Mouse (Mus musculus): ENCODE measurements around the gene Lcat. TPM values are rescaled to one million over a fixed set of nuclear protein-coding genes. Genes with fewer than 3 reads are reported as not detected.

The Lcat gene
- total RNA-seq, 2 experiments from 2014 or later, result 30.1 to 30.7 TPM

DNA sequence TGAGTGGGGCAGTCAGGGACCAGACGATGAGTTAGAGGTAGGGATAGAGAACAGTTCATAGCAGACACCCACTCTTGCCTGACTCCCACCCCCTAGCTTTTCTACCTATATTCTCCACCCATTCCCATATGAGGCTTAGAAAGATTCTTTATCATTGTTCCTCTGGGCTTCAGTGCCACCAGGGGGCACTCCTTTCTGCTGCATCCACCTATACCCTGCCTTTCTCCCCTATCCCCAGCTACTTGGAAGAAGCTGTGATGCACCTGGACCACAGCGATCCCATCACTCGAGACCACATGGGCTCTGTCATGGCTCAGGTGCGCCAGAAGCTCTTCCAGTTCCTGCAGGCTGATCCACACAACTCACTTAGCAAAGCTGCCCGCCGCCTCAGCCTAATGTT lies 50.8 kb downstream of the Lcat start:
- peak in 1 of 2 experiments; percentile 42 for DNase-seq (ENCODE audit: low spot score in 2 of 2)

DNA sequence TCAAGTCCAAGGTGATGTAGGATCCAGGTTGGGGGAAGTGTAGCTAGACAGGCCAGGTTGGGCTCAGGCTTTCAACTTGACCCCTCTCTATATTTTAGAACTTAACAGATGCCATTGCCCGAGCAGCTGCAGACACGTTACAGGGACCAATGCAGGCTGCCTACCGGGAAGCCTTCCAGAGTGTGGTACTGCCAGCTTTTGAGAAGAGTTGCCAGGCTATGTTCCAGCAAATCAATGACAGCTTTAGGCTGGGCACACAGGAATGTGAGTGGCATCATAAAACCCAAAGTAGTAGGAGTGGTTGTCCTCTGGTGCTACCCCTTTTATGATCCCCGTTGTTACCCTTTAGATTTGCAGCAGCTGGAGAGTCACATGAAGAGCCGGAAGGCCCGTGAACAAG lies 52.3 kb downstream of the Lcat start:
- peak; percentile 80 for DNase-seq (ENCODE audit: low spot score in 2 of 2)

DNA sequence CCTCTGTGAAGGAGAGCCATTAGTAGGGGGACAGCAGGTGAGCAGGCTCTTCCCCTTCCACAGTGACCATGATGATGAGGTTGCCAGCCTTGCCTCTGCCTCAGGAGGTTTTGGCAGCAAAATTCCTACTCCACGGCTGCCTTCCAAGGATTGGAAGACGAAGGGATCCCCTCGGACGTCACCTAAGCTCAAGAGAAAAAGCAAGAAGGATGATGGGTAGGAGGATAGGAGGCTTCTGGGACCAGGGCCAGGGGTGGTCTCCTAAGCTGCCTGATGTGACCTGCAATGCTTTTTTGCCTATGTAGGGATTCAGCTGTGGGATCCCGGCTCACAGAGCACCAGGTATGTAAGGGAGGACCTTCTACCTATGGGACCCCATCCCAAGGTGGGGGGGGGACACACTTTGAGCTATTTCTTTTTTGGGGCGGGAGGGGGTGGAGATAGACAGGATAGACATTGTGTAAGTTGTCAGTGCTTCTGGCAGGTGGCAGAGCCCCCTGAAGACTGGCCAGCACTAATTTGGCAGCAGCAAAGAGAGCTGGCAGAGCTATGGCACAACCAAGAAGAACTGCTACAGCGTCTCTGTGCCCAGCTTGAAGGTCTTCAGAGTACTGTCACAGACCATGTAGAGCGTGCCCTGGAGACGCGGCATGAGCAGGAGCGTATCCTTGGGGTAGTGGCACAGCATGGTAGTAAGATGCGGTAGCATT lies 53.3 kb downstream of the Lcat start:
- peak; percentile 40 to 52 for DNase-seq (ENCODE audit: low spot score in 2 of 2)

Small RNA genes lying within 50 kb of the gene (microRNA-seq; reads per million reads assigned to microRNA genes)
- gene Mir7074, result 0 reads per million in 2 experiments

Other genes starting within 250 kb of the Lcat start
- 10 to 100 TPM; 45.4 to 49.4 TPM for gene Acd, start 242.3 kb downstream of the Lcat start, total RNA-seq (2021)
- 10 to 100 TPM; 38.6 to 39.7 TPM for gene Pard6a, start 242.2 kb downstream of the Lcat start, total RNA-seq (2021)
- not detected for gene 4933405L10Rik, start 235.7 kb downstream of the Lcat start, total RNA-seq (2021)
- gene Enkd1, start 235.2 kb downstream of the Lcat start, total RNA-seq (2021), result 10 to 100 TPM; 11.3 to 13.2 TPM
- 10 to 100 TPM; 25.2 to 30.7 TPM for gene Gfod2, start 184.7 kb downstream of the Lcat start, total RNA-seq (2021)
- gene Ranbp10, start 116.0 kb downstream of the Lcat start, total RNA-seq (2021), result 10 to 100 TPM; 23.6 to 25.0 TPM
- gene Tsnaxip1, start 115.7 kb downstream of the Lcat start, total RNA-seq (2021), result under 1 TPM; 0.33 to 0.53 TPM
- 10 to 100 TPM; 23.9 to 25.4 TPM for gene Cenpt, start 90.1 kb downstream of the Lcat start, total RNA-seq (2021)
- 10 to 100 TPM; 32.1 to 34.2 TPM for gene Thap11, start 88.2 kb downstream of the Lcat start, total RNA-seq (2021)
- 10 to 100 TPM; 23.3 to 42.6 TPM for gene Nutf2, start 82.8 kb downstream of the Lcat start, total RNA-seq (2021)
- gene Edc4, start 62.5 kb downstream of the Lcat start, total RNA-seq (2021), result 10 to 100 TPM; 59.5 to 63.9 TPM
- gene Nrn1l, start 49.8 kb downstream of the Lcat start, total RNA-seq (2021), result 1 to 10 TPM in 1 of 2 experiments, under 1 TPM in 1; 0.66 to 1.5 TPM
- 1 to 10 TPM; 8.1 to 8.3 TPM for gene Pskh1, start 42.9 kb downstream of the Lcat start, total RNA-seq (2021)
- under 1 TPM; 0.85 to 0.91 TPM for gene Ctrl, start 9.5 kb downstream of the Lcat start, total RNA-seq (2021)
- gene Psmb10, start 4.9 kb downstream of the Lcat start, total RNA-seq (2021), result 10 to 100 TPM; 70.2 to 82.5 TPM
- 10 to 100 TPM; 28.3 to 32.2 TPM for gene Slc12a4, start 22.7 kb upstream of the Lcat start, total RNA-seq (2021)
- not detected for gene Dpep3, start 36.0 kb upstream of the Lcat start, total RNA-seq (2021)
- gene Dus2, start 48.0 kb upstream of the Lcat start, total RNA-seq (2021), result 10 to 100 TPM; 20.9 to 21.5 TPM
- not detected for gene Dpep2nb, start 62.6 kb upstream of the Lcat start, total RNA-seq (2021)
- 10 to 100 TPM; 12.7 to 14.7 TPM for gene Ddx28, start 68.5 kb upstream of the Lcat start, total RNA-seq (2021)
- 1 to 10 TPM; 9.9 TPM for gene Nfatc3, start 115.5 kb upstream of the Lcat start, total RNA-seq (2021)
- under 1 TPM in 1 of 2 experiments, not detected in 1; 0.29 TPM for gene Esrp2, start 193.6 kb upstream of the Lcat start, total RNA-seq (2021)
- gene Pla2g15, start 207.0 kb upstream of the Lcat start, total RNA-seq (2021), result 10 to 100 TPM; 18.7 to 20.1 TPM
- 10 to 100 TPM; 23.2 to 26.2 TPM for gene Slc7a6, start 225.5 kb upstream of the Lcat start, total RNA-seq (2021)

All from layer of hippocampus, postnatal 10 days (tissue).